In the genomic region with DNA sequence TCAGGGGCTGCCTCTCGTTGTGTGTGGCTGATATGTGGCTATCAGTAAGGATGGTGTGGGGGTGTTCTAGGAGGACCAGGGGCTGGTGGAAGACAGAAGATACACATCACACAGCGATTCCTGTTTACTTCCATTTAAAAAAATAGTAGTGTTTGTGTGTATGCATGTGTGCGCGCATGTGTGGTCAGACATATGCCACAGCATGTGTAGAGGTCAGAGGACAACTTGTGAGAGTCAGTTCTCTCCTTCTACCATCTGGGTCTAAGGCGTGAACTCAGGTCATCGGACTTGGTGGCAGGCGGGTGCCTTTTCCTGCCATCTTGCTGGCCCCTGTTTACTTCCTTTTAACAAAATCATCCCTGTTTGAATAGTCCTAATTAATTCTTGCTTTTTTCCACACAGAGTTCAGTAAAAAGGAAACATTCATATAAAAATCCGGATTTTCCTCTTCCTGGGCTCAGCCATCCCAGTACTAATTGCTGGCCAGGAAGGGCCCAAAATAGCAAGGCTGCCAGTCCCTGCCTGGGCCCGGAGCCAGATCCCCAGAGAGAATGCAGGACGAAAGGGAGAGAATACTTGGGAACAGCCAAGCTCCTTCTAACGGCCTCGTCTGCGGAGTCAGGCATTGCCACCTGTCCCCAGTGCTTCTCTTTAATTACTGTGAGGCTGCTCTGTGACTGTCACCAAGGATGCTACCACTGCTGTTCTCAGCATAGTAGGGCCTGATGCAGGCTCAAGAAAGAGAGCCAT, we compare ENCODE assay signal across 8 mouse cellular contexts.
DNase-seq lines count a peak whose midpoint lies in the region; ATAC-seq lines count a peak whose summit lies in the region.

No protein-coding gene starts in this region.

- no peak overlapping the region for H3K4me3 ChIP-seq in forebrain, embryonic 16.5 days (replicated peaks; ENCODE audit: low read length)
- no peak overlapping the region for H3K4me3 ChIP-seq in heart, embryonic 16.5 days (ENCODE audit: low read length)

- ATAC-seq in forebrain, embryonic 16.5 days: peak; percentile 53
- ATAC-seq in heart, embryonic 16.5 days (replicated peaks; ENCODE audit: extremely low read depth, insufficient read depth, low FRiP score): no peak

- no peaks in the 10 kb centered on the region for H3K27me3 ChIP-seq in forebrain, embryonic 16.5 days (replicated peaks; ENCODE audit: control insufficient read depth, insufficient read depth, low read length)
- H3K27me3 ChIP-seq in heart, embryonic 16.5 days (ENCODE audit: control insufficient read depth, insufficient read depth, low read length): no peaks in the 10 kb centered on the region

- DNase-seq in retina, postnatal 1 day: peak; percentile 70
- no peak for DNase-seq in retina, embryonic 14.5 days (ENCODE audit: low spot score)
- peak; percentile 71 to 80 for DNase-seq in kidney, postnatal 4 days
- peak; percentile 65 for DNase-seq in lung, postnatal 36 days
- no peak for DNase-seq in thymus, postnatal 4 days
- DNase-seq in yolk sac, embryonic 10.5 days (ENCODE audit: low spot score): no peak

- no peak overlapping the region for H3K9ac ChIP-seq in forebrain, embryonic 16.5 days (replicated peaks; ENCODE audit: low read depth, low read length)
- H3K9ac ChIP-seq in heart, embryonic 16.5 days (ENCODE audit: low read length): peak overlapping the region; percentile 40

- H3K36me3 ChIP-seq in forebrain, embryonic 16.5 days (ENCODE audit: control insufficient read depth, insufficient read depth): no peaks in the 10 kb centered on the region
- H3K36me3 ChIP-seq in heart, embryonic 16.5 days (ENCODE audit: control insufficient read depth, insufficient read depth): no peaks in the 10 kb centered on the region

- H3K27ac ChIP-seq in forebrain, embryonic 16.5 days (ENCODE audit: low read length): peak overlapping the region; percentile 76
- peak overlapping the region; percentile 95 for H3K27ac ChIP-seq in heart, embryonic 16.5 days (ENCODE audit: low read length)

- H3K9me3 ChIP-seq in forebrain, embryonic 16.5 days (ENCODE audit: control insufficient read depth, low read length): no peaks in the 10 kb centered on the region
- no peaks in the 10 kb centered on the region for H3K9me3 ChIP-seq in heart, embryonic 16.5 days (replicated peaks; ENCODE audit: control insufficient read depth, low read length)

- peaks cover 55% of the 10 kb centered on the region for H3K4me1 ChIP-seq in forebrain, embryonic 16.5 days (replicated peaks; ENCODE audit: control insufficient read depth, insufficient read depth, low read length)
- peaks cover 66% of the 10 kb centered on the region for H3K4me1 ChIP-seq in heart, embryonic 16.5 days (ENCODE audit: control insufficient read depth, insufficient read depth, low read length)

- 33% methylated on average over 13 of the region's 13 CpGs for WGBS in forebrain, embryonic 16.5 days
- 37% methylated on average over 13 of the region's 13 CpGs for WGBS in heart, embryonic 16.5 days

- no peak overlapping the region; the same call in 1 of the 2 replicates for H3K4me2 ChIP-seq in forebrain, embryonic 16.5 days (ENCODE audit: low read length)
- H3K4me2 ChIP-seq in heart, embryonic 16.5 days (ENCODE audit: low read depth, low read length): no peak overlapping the region

Comparison
In these comparisons a context has a peak if more than half of its experiments do, and no peak if none do; other contexts are left out.
1. DNase-seq: peak in retina, postnatal 1 day (single experiment), kidney, postnatal 4 days (2 of 2) and lung, postnatal 36 days (single experiment); none in retina, embryonic 14.5 days (single experiment), thymus, postnatal 4 days (single experiment) and yolk sac, embryonic 10.5 days (single experiment).